Mouse (Mus musculus) neural tube, embryonic 12.5 days (tissue): Measurements from ENCODE around the gene Rras2. TPM values are rescaled to one million over a fixed set of nuclear protein-coding genes. Genes with fewer than 3 reads are reported as not detected.

Experiments used
- ATAC-seq: fragments of 200-750 bp; cut with Nextera tagmentation; 2 replicates; pipeline ENCODE4 v1.8.0; 2017; ENCODE audit warnings: low read depth, mild to moderate bottlenecking, moderate TSS enrichment, moderate library complexity; ENCODE audit not compliant: low FRiP score
- H3K27ac ChIP-seq: fragments of 300-500 bp; sonication (generic); 2 replicates; pipeline ENCODE4 v1.5.1; 2016
- H3K27me3 ChIP-seq: fragments of 300-500 bp; sonication (generic); replicated peaks from 2 replicates; pipeline ENCODE4 v1.6.1; 2016; ENCODE audit warnings: mild to moderate bottlenecking
- H3K36me3 ChIP-seq: fragments of 300-500 bp; sonication (generic); 2 replicates; pipeline ENCODE4 v1.6.1; 2016; ENCODE audit warnings: mild to moderate bottlenecking
- H3K4me1 ChIP-seq: fragments of 300-500 bp; sonication (generic); 2 replicates; pipeline ENCODE4 v1.6.1; 2016
- H3K4me2 ChIP-seq: fragments of 300-500 bp; sonication (generic); replicated peaks from 2 replicates; pipeline ENCODE4 v1.6.1; 2016; ENCODE audit warnings: mild to moderate bottlenecking
- H3K4me3 ChIP-seq: fragments of 300-500 bp; sonication (generic); 2 replicates; pipeline ENCODE4 v1.5.1; 2016
- H3K9ac ChIP-seq: fragments of 300-500 bp; sonication (generic); 2 replicates; pipeline ENCODE4 v1.6.1; 2016; ENCODE audit warnings: mild to moderate bottlenecking
- H3K9me3 ChIP-seq: fragments of 300-500 bp; sonication (generic); 2 replicates; pipeline ENCODE4 v1.6.1; 2016; ENCODE audit warnings: mild to moderate bottlenecking
- WGBS: fragments of 180-500 bp; shearing (Covaris S2); methylation state at CpG from one replicate; pipeline ENCODE4 v1.1.7; 2016; 5-methylcytosine and 5-hydroxymethylcytosine counted together
- polyA plus RNA-seq: library from polyadenylated mRNA; unstranded; fragments of >200 nt; fragmentation: Nextera tagmentation; extraction: Ambion mirVana; gene quantifications from 2 replicates; pipeline ENCODE4 v1.2.1, GENCODE M21; 2016

Gene Rras2
- 20.6 and 20.7 TPM in 2 replicates for polyA plus RNA-seq

- no peaks in the 10 kb centered on the region for H3K36me3 ChIP-seq
- peak within 1 kb of the TSS; percentile 80 for H3K4me3 ChIP-seq
- no peaks in the 10 kb centered on the region for H3K9me3 ChIP-seq
- peak; percentile 99 for ATAC-seq
- H3K9ac ChIP-seq: peak within 1 kb of the TSS; percentile 75
- peak within 1 kb of the TSS; percentile 84 for H3K27ac ChIP-seq
- WGBS: under 1% methylated on average over 55 of the region's 55 CpGs
- H3K4me2 ChIP-seq: peak within 1 kb of the TSS; percentile 91
- no peaks in the 10 kb centered on the region for H3K27me3 ChIP-seq
- 0 out of 2 replicates have a peak, but pooled peaks cover 14% of the 10 kb centered on the region for H3K4me1 ChIP-seq
These were observed at the start of gene Rras2 for GRCm38 (mm10) chr7:114117444-114117905. TSS of gene Rras2 (minus strand) at chr7:114117781.

GRCm38 (mm10) chr7:114162975-114163374 is 45.4 kb upstream of the Rras2 start:
- WGBS: 91% methylated on average over 5 of the region's 5 CpGs

GRCm38 (mm10) chr7:114161101-114161500 is 43.5 kb upstream of the Rras2 start:
- WGBS: 87% methylated on average over 8 of the region's 8 CpGs
- no peaks in the 10 kb centered on the region for H3K9me3 ChIP-seq
- no peak overlapping the region for H3K4me2 ChIP-seq

More at GRCm38 (mm10) chr7:114162975-114163374, 45.4 kb upstream of the Rras2 start:
- H3K9me3 ChIP-seq: no peaks in the 10 kb centered on the region
- no peak for ATAC-seq
- H3K4me2 ChIP-seq: no peak overlapping the region
- no peaks in the 10 kb centered on the region for H3K27me3 ChIP-seq
- H3K9ac ChIP-seq: no peak overlapping the region
- no peak overlapping the region for H3K27ac ChIP-seq
- H3K4me1 ChIP-seq: no peaks in the 10 kb centered on the region
- H3K4me3 ChIP-seq: no peak overlapping the region
- no peaks in the 10 kb centered on the region for H3K36me3 ChIP-seq

GRCm38 (mm10) chr7:114157716-114158278 is 40.2 kb upstream of the Rras2 start:
- H3K36me3 ChIP-seq: no peaks in the 10 kb centered on the region
- no peak overlapping the region for H3K9ac ChIP-seq
- no peak overlapping the region for H3K27ac ChIP-seq
- no peaks in the 10 kb centered on the region for H3K27me3 ChIP-seq
- no peak overlapping the region for H3K4me2 ChIP-seq
- WGBS: 86% methylated on average over 12 of the region's 12 CpGs
- H3K4me1 ChIP-seq: no peaks in the 10 kb centered on the region
- ATAC-seq: no peak
- no peak overlapping the region for H3K4me3 ChIP-seq
- H3K9me3 ChIP-seq: no peaks in the 10 kb centered on the region

More at GRCm38 (mm10) chr7:114161101-114161500, 43.5 kb upstream of the Rras2 start:
- H3K9ac ChIP-seq: no peak overlapping the region
- no peak for ATAC-seq
- H3K27ac ChIP-seq: no peak overlapping the region
- no peaks in the 10 kb centered on the region for H3K27me3 ChIP-seq
- H3K4me3 ChIP-seq: no peak overlapping the region
- H3K36me3 ChIP-seq: no peaks in the 10 kb centered on the region
- no peaks in the 10 kb centered on the region for H3K4me1 ChIP-seq

- 97% methylated on average over 4 of the region's 4 CpGs for WGBS
These were observed 38.8 kb upstream of the Rras2 start for GRCm38 (mm10) chr7:114156364-114156763.

GRCm38 (mm10) chr7:114155053-114155865 is 37.7 kb upstream of the Rras2 start:
- 52% methylated on average over 5 of the region's 5 CpGs for WGBS
- Histone ChIP-seq H3K9me3 (0 out of 2 replicates have a peak, but pooled peaks cover 5% of the 10 kb centered on the region), H3K27ac (no peak overlapping the region), H3K4me2 (no peak overlapping the region), H3K36me3 (no peaks in the 10 kb centered on the region), H3K9ac (no peak overlapping the region), H3K4me3 (no peak overlapping the region), H3K27me3 (no peaks in the 10 kb centered on the region), H3K4me1 (no peaks in the 10 kb centered on the region)
- ATAC-seq: no peak; the same call in 1 of the 2 replicates

More at GRCm38 (mm10) chr7:114156364-114156763, 38.8 kb upstream of the Rras2 start:
- H3K4me1 ChIP-seq: no peaks in the 10 kb centered on the region
- H3K4me3 ChIP-seq: no peak overlapping the region
- no peaks in the 10 kb centered on the region for H3K27me3 ChIP-seq
- no peaks in the 10 kb centered on the region for H3K36me3 ChIP-seq
- no peak for ATAC-seq
- H3K27ac ChIP-seq: no peak overlapping the region
- no peak overlapping the region for H3K4me2 ChIP-seq
- no peak overlapping the region for H3K9ac ChIP-seq
- no peaks in the 10 kb centered on the region for H3K9me3 ChIP-seq

- Histone ChIP-seq H3K4me3 (no peak overlapping the region), H3K4me1 (no peaks in the 10 kb centered on the region), H3K9me3 (0 out of 2 replicates have a peak, but pooled peaks cover 6% of the 10 kb centered on the region), H3K9ac (no peak overlapping the region), H3K27ac (no peak overlapping the region), H3K27me3 (no peaks in the 10 kb centered on the region), H3K36me3 (no peaks in the 10 kb centered on the region), H3K4me2 (no peak overlapping the region)
- no peak for ATAC-seq
- WGBS: 84% methylated on average over 5 of the region's 5 CpGs
These were observed 33.6 kb upstream of the Rras2 start for GRCm38 (mm10) chr7:114151036-114151780.

GRCm38 (mm10) chr7:114149564-114149963 is 32.0 kb upstream of the Rras2 start:
- no peak overlapping the region for H3K4me2 ChIP-seq
- ATAC-seq: no peak
- no peak overlapping the region for H3K27ac ChIP-seq
- H3K27me3 ChIP-seq: no peaks in the 10 kb centered on the region
- 0 out of 2 replicates have a peak, but pooled peaks cover 6% of the 10 kb centered on the region for H3K9me3 ChIP-seq
- no peak overlapping the region for H3K9ac ChIP-seq
- H3K4me3 ChIP-seq: no peak overlapping the region
- no peaks in the 10 kb centered on the region for H3K4me1 ChIP-seq
- H3K36me3 ChIP-seq: no peaks in the 10 kb centered on the region
- WGBS: 90% methylated on average over 6 of the region's 6 CpGs

GRCm38 (mm10) chr7:114149135-114149534 is 31.6 kb upstream of the Rras2 start:
- no peak overlapping the region for H3K27ac ChIP-seq
- ATAC-seq: no peak
- H3K4me2 ChIP-seq: no peak overlapping the region
- 44% methylated on average over 4 of the region's 4 CpGs for WGBS
- no peaks in the 10 kb centered on the region for H3K4me1 ChIP-seq
- H3K9ac ChIP-seq: no peak overlapping the region
- 0 out of 2 replicates have a peak, but pooled peaks cover 6% of the 10 kb centered on the region for H3K9me3 ChIP-seq
- H3K36me3 ChIP-seq: no peaks in the 10 kb centered on the region
- H3K4me3 ChIP-seq: no peak overlapping the region
- H3K27me3 ChIP-seq: no peaks in the 10 kb centered on the region

GRCm38 (mm10) chr7:114145841-114146240 is 28.3 kb upstream of the Rras2 start:
- Histone ChIP-seq H3K27me3 (no peaks in the 10 kb centered on the region), H3K4me1 (no peaks in the 10 kb centered on the region), H3K27ac (no peak overlapping the region), H3K9me3 (0 out of 2 replicates have a peak, but pooled peaks cover 6% of the 10 kb centered on the region), H3K36me3 (no peaks in the 10 kb centered on the region), H3K4me2 (no peak overlapping the region), H3K9ac (no peak overlapping the region), H3K4me3 (no peak overlapping the region)
- ATAC-seq: no peak
- 83% methylated on average over 3 of the region's 3 CpGs for WGBS

GRCm38 (mm10) chr7:114142151-114142798 is 24.7 kb upstream of the Rras2 start:
- Histone ChIP-seq H3K4me3 (no peak overlapping the region), H3K27me3 (no peaks in the 10 kb centered on the region), H3K36me3 (no peaks in the 10 kb centered on the region), H3K9me3 (no peaks in the 10 kb centered on the region), H3K9ac (no peak overlapping the region), H3K4me1 (no peaks in the 10 kb centered on the region), H3K27ac (no peak overlapping the region), H3K4me2 (no peak overlapping the region)
- ATAC-seq: no peak
- 77% methylated on average over 10 of the region's 10 CpGs for WGBS
